Mouse (Mus musculus) gastrocnemius, postnatal 36 days (tissue): ENCODE results near the gene Hcn3. TPM values are rescaled to one million over a fixed set of nuclear protein-coding genes. Genes with fewer than 3 reads are reported as not detected.
"Not testable (repeated sequence)": the region's sequence is repeated elsewhere in the genome, so short reads cannot be mapped to it uniquely, and the experiment has no call there.

Source experiments
- DNase-seq, 2 experiments: peaks; one replicate each; pipeline ENCODE4 v3.0.0; 2022
- intact Hi-C: fragments of 180-260 bp; cut with DNase I; formaldehyde crosslinking; loops from one replicate; pipeline ENCODE4 v1.15.1; 2025
- total RNA-seq, 2 experiments: library from RNA; stranded (reverse); gene quantifications; 2 replicates each; pipeline ENCODE4 v1.2.3; 2021

Gene Hcn3
- total RNA-seq, 2 experiments from 2014 or later: 0.49 to 0.54 TPM

DNA sequence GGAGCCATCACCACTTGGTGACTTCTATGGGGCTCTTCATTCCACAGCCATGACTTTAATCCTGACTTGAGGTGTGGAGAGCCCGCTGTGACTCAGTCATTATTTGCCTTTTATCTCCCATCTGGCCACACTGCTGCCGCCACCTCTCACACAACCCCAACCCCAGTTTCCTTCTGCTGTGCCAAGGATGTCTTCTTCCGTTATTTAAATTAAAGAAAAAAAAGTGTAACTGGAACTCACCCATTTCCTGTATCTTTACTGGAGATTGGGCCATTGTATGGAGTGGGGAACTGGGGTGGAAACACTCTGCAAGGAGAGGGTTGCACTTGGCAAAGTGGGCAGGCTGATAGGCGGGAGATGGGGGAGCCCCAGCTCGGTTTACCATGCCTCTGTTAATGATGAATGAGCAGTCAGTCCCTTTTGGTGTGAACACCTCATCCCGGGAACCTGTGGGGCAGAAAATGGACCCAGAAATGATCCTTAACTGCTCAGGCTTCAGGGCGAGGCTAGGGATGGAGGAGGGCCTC, 22.6 kb upstream of the Hcn3 start:
- DNase-seq: no peak
- intact Hi-C loops: no loop called here

DNA sequence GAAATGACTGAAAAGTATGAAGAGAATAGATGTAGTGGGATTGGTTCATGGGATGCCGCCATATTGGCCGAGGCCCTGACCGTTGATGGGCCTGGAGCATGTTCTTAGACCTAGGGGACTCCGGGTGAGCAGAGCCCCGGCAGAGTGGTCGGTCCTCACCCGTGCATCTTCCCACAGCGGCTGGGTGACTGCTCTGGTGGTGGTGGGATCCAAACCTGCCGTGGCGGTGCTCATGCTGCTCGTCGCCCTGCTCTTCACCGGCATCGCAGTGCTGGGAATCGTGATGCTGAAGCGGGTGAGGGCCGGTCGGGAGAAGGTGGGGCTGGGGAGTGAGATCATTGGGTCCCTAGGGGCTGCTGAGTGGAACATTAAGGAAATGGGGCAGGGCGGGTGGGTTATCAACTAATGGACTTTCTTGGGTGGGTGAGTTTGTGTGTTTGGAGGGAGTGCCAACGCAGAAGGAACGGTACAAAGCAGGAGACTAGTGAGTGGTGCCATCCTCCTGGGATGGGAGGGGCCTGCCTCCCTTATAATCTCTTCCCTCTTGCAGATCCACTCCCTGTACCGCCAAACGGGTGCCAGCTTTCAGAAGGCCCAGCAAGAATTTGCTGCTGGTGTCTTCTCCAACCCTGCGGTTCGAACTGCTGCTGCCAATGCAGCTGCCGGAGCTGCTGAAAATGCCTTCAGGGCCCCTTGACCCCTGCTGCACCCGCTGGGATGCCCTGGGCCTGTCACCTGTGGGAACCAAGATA, 21.9 kb upstream of the Hcn3 start:
- intact Hi-C loops: no loop called here
- no peak for DNase-seq

DNA sequence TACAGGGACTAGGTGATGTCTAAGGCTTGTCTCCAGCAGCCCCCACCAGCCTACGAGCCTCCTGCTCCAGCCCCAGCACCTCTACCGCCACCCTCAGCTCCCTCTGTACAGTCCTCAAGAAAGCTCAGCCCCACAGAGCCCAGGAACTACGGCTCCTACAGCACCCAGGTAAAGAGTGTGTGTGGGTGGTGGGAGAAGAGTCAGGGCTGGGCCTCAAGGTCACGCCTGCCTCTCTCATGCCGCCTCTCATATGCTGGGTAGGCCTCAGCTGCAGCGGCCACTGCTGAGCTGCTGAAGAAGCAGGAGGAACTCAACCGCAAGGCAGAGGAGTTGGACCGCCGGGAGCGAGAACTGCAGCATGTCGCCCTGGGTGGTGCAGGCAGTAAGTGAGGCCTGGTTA, 19.1 kb upstream of the Hcn3 start:
- intact Hi-C loops: no loop called here

DNA sequence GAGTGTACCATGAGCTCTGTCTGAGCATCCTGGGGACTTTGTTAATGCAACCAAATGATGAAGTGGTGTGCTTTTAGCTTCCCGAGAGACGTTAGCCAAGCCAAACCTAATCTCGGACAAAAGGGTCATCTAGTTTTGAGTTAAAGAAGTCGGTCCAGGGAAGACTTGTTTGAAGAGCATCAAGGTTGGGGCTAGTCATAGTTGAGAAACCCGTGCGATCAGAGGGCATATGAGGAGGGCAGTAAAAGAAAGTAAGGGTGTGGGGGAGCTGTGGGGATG, 18.1 kb upstream of the Hcn3 start:
- no peak for DNase-seq
- intact Hi-C loops: no loop called here

More for the DNA sequence above, 19.1 kb upstream of the Hcn3 start:
- no peak for DNase-seq

DNA sequence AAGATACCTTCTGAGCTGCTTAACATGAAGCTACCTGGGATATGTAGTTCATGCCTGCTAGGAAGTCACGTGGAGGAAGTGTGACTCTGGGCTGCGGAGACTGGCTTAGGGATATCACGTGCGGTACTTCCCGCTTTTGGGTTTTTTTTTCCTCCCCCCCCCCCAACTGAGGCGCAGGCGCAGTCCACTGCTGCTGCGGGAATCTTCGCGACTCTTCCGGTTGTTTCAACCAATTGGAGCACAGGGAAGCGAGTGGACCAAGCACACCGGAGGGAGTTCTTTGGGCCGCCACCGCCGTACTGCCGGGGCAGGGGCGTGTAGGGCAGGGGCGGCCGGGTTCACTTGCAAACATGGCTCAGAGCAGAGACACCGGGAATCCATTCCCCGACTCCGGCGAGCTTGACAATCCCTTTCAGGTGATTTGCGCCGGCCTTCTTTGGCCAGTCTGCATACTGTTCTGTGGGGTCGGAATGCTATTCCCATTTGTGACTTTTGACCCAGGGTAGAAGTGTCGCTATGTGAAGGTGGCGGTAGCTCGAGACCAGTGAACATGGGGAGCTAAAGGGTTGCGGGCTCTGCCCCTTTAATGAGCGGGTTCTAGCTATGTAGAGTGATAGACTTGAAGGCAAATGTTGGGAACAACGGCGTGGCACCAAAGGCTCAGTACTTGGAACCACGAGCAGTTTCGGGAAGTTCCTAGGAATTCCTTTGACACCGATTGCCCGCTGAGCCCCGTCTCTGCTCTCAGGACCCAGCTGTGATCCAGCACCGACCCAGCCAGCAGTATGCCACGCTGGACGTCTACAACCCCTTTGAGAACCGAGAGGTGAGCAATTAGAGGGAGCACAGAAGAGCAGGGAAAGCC, 17.5 kb upstream of the Hcn3 start, which contains the start of gene Scamp3:
TSS of gene Scamp3 (plus strand) at position 232 of the 865 bp plus-strand sequence.
- intact Hi-C loops: no loop called here
- DNase-seq: peak; percentile 73 to 81

DNA sequence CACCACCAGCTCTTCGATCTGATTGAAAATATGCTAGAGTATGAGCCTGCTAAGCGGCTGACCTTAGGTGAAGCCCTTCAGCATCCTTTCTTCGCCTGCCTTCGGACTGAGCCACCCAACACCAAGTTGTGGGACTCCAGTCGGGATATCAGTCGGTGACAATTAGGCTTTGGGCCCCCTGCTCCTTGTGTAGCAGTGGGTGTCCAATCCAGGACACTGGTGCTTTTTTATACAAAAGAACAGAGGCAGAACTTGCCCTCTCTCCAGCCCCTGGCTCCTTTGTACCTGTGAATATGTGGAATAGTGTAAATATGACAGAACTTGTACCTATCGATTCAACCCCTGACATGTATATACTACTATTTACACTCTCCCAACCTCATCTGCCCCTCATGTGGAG, 16.4 kb upstream of the Hcn3 start:
- no peak for DNase-seq
- intact Hi-C loops: no loop called here

DNA sequence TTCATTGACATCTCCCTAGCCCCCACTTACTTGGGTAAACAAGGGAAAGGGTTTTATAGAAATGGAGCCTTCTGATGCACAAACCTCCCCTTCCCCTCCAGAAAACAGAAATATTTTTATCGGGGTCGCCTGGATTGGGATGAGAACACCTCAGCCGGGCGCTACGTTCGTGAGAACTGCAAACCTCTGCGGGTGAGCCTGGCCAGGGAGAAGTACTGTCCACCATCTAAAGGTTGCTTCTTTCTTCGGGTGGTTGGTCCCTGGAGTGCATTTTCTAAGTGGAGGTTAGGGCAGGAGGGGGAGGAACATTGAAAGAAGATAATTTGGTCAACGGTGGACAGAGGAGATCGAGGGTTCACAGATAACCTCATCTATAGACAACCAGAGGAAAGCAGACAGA, 15.5 kb upstream of the Hcn3 start:
- intact Hi-C loops: no loop called here
- DNase-seq: no peak

DNA sequence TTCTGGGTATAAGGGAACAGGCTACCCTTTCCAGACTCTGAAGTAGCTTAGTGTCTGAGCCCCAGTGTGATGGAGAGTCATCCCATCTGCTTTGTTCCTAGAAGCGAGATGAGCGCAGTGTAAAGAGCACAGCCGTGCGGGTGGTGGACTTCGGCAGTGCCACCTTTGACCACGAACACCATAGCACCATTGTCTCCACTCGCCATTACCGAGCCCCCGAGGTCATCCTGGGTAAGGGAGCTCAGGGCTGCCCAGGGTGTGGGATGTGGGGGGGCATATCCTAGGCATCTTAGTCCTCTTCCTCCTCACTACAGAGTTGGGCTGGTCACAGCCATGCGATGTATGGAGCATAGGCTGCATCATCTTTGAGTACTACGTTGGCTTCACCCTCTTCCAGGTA, 14.8 kb upstream of the Hcn3 start:
- intact Hi-C loops: no loop called here
- DNase-seq: no peak

DNA sequence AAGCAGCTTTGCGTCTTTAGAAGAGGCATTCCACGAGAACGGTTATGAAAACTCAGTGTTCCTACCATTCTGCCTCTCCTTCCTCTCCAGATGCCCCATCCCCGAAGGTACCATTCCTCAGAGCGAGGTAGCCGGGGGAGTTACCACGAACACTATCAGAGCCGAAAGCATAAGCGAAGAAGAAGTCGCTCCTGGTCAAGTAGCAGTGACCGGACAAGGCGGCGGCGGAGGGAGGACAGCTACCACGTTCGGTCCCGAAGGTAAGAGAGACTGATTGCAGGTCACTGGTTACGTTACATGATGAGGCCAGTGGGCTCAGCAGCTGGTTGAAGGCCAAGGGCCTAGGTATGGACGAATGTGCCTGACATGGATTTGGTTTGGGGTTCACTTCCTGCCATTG, 6.9 kb upstream of the Hcn3 start:
- intact Hi-C loops: no loop called here

DNA sequence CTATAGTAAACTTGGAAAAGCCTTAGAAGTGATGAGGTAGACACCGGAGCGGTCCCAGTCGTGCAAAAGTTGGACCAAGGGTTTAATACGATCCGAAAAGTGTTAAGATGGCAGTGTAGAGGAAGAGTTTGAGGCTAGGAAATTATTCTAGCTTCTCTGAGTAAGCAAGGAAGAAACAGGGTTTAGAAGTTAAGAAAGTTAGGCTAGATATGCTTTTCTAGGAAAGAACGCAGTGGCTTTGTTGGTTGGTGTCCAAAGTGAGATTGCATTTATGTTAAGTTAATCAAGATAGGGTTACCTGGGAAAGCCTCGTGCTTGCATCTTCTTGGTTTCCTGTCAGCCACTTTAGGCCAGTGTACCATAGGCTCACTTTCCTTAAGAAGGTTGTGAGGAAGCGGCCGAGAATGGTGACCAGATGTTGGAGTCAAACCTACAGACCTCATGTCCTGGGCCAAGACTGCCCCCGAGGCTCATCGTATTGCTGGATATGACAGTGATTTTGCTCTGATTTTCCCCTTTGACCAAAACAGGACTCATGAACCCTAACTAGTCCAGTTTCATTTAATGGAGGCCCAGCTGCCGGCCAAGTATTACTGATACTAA, 5.4 kb upstream of the Hcn3 start:
- DNase-seq: no peak
- intact Hi-C loops: no loop called here

More for the DNA sequence above, 6.9 kb upstream of the Hcn3 start:
- no peak for DNase-seq

DNA sequence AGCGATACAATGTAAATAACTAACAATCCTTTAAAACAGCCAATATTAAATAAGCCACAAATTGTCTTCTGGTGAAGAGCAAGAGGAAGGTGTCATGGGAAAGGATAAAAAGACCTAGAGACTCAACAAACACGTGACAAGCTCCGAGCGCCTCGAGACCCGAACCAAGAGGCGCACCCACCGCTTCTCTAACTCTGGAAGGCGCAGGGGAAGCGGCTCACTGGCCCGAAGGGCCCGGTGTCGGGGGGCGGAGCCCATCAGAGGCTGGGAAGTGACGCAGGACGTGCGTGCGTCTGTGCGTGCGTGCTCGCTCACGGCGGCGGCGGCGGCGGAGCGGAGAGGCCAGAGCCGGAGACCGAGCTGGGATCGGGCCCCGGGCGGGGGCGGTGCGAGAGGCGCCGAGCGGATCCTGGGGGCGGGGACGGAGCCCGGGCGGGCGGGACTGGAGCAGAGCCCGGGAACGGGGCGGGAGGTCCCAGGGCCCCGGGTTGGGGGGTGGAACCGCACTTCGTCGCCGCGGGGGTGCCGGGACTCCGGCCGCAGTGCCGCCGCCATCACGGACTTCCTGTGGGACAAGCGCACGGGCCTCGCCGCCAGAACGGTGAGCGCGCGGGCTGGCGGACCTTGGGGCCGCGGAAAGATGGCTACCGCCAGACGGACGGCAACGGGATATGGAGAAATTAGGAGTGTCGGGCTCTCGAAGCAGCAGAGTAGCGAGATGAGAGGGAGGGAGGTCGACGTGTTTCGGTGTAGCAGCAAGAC, 4.7 kb upstream of the Hcn3 start, which contains the start of gene Clk2:
TSS of gene Clk2 (plus strand) at position 290 of the 762 bp plus-strand sequence.
- intact Hi-C loops: no loop called here
- peak; percentile 89 to 91 for DNase-seq

DNA sequence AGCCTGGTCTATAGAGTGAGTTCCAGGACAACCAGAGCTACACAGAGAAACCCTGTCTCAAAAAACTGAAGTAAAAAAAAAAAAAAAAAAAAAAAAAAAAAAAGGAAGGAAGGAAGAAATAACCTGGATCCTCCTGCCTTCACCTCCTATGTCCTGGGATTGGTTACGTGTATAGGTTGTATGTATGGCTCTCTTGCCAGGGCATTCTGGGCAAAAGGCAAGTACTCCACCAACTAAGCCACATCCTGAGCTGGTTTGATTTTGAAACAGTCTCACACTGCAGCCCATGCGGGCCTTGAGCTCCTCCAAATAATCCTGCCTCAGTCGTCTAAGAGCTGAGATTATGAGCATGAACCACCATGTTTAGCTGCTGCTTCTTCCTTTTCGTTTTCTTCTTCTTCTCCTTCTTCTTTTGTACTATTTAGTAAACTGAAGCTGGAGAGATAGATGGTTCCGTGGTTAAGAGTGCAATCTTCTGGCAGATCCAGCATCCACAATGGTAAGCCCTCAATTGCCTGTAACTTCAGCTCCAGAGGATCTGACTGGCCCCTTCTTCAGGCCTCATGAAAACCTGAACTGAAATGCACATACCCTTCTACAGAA, 3.7 kb upstream of the Hcn3 start:
- DNase-seq: no peak
- intact Hi-C loops: no loop called here

DNA sequence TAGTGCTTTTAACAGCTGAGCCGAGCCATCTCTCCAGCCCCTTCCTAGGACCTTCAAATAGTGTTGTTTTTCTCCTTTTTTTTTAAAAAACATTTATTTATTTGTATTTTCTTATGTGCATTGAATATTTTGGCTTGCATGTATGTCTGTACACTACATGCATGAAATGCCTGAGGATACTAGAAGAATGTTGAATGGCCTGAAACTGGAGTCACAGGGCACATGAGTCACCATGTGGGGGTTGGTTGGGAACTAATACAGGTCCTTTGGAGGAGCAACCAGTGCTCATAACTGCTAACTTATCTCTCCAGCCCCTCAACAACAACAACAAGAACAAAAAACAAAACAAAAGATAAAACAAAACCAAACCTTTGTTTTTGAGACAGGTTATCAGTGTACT, 3.1 kb upstream of the Hcn3 start:
- DNase-seq: no peak
- intact Hi-C loops: no loop called here

DNA sequence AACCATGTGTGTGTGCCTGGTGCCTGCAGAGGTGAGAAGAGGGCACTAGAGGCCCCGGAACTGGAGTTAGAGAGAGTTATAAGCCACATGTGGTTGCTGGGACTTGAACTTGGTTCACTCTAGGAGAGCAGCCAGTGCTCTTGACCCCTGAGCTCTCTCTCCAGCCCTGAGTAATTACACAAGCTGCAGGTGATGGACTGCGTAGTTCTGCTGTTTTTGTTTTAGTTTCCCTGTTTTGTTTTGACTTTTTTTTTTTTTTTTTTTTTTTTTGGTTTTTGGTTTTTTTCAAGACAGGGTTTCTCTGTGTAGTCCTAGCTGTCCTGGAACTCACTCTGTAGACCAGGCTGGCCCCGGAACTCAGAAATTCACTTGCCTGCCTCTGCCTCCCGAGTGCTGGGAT, 1.8 kb upstream of the Hcn3 start:
- intact Hi-C loops: no loop called here
- no peak for DNase-seq

DNA sequence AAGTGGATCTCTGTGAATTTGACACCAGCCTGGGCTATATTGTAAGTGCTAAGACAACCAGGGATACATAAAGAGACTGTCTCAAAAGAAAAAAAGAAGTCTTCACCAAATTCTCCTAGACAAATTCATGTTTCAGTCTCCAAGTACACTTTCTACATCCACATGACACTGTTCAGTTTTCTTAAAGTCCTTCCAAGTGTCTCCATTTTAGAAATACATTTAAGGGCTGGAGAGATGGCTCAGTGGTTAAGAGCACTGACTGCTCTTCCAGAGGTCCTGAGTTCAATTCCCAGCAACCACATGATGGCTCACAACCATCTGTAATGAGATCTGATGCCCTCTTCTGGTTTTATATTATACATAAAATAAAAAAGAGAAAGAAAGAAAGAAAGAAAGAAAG, 1.2 kb upstream of the Hcn3 start:
- DNase-seq, intact Hi-C loops: not testable (repeated sequence)

DNA sequence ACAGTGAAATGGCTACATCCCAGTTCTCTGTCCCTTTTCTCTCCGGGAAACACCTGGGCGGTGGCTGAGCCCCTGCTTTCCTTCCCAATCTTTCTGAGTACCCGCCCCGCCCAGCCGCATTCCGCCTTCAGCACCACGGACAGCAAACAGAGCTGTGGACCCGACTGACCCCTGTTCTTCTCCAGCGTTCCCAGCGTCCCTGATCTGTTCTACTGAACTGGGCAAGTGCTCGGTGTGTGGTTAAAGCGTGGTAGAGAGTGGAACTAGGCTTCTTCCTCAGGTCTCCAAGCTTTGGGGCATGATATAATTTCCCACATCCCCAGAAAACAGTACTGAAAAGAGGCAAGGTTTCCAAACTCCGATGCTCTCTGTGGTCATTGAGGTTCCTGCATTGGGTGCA, 785 bp downstream of the Hcn3 start:
- intact Hi-C loops: loop anchor here (5.0 kb wide), 2 partner anchors 42 to 62 kb away; no protein-coding TSS in a partner anchor
- DNase-seq: peak in 1 of 2 experiments; percentile 38

DNA sequence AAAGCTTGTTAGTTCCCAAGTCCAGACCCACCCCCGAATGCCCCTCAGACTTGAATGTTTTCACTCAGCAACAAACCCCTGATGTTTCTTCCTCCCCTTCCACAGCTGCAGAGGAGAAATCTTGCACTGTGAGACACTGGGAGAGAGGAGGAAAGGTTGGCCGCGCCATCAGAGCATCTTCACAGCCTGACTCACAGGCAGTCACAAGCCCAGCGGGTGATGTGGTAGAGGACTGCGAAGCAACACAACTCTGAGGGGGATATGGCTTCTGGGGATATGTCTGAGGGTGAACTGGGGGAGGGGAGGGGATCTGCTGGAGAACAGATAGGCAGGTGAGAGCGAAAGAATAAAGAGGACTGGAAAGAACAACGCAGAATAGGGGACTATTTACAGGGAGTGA, 1.3 kb downstream of the Hcn3 start:
- intact Hi-C loops: loop anchor here (5.0 kb wide), 2 partner anchors 41 to 61 kb away; no protein-coding TSS in a partner anchor
- DNase-seq: no peak

DNA sequence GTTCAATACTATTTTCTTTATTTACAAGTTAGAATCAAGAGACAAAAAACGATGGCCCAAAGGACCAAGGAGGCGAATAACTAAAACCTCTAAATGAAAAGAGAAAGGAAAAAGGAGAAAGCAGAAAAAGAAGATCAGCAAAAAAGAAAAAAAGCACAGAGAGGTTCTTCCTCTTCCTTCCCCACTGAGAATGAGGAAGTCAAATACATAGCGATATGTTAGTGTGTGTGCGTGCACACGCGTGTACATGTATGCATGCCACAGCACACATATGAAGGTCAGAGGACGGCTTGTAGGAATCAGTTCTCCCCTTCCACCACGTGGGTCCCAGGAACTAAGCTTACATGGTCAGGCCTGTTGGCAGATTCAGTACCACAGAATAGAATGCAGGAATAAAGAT, 3.0 kb downstream of the Hcn3 start:
- no peak for DNase-seq
- intact Hi-C loops: loop anchor here (5.0 kb wide), 2 partner anchors 40 to 60 kb away; no protein-coding TSS in a partner anchor

DNA sequence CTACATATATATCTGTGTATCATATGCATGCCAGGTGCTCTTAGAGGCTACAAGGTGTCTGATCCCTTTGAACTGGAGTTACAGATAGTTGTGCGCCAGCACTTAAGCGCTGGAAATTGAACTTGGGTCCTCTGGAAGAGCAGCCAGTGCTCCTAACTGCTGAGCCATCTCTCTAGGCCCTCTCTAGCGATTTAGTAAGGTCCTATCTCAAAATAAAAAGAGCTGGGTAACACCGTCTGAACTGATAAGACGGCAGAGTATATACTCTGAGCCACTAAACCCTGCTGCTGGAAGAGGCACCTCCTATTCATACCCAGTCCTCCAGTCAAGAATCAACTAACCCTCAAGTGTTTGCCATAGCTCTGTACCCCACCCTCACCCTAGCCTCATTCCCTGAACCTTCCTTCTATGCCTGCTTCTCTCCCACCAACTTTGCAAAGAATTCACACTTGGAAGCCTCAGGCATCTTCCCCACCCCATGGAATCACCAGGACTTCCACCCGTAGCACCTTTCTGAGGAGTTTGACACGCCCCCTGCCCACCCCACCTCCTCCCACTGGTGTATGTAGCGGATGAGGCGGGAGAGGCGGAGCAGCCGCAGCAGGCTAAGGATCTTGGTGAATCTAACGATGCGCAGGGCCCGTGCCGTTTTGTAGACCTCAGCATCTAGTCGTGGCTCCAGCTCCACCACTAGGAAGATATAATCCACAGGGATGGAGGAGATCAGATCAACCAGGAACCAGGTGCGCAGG, 7.7 kb downstream of the Hcn3 start:
- intact Hi-C loops: no loop called here
- no peak for DNase-seq
